Mouse (Mus musculus) heart, postnatal 36 days (tissue): ENCODE results near the gene Map2k2. TPM values are rescaled to one million over a fixed set of nuclear protein-coding genes. Genes with fewer than 3 reads are reported as not detected.

Experiments
- DNase-seq, 2 experiments: peaks; one replicate each; pipeline ENCODE4 v3.0.0; 2021 to 2022
- intact Hi-C: fragments of 180-260 bp; cut with DNase I; formaldehyde crosslinking; loops from one replicate; pipeline ENCODE4 v1.15.1; 2025
- total RNA-seq, 2 experiments: library from RNA; stranded (reverse); gene quantifications; 2 replicates each; pipeline ENCODE4 v1.2.3; 2021

Gene Map2k2
- total RNA-seq, 2 experiments from 2014 or later: 113 to 125 TPM

- no peak for DNase-seq
- intact Hi-C loops: no loop called here
These were observed 10.6 kb upstream of the Map2k2 start for GRCm38 (mm10) chr10:81094931-81095678.

GRCm38 (mm10) chr10:81106113-81106721 lies 502 bp downstream of the Map2k2 start:
- intact Hi-C loops: no loop called here

GRCm38 (mm10) chr10:81112946-81113345 lies 7.2 kb downstream of the Map2k2 start:
- no peak for DNase-seq
- intact Hi-C loops: no loop called here

More at GRCm38 (mm10) chr10:81106113-81106721, 502 bp downstream of the Map2k2 start:
- DNase-seq: peak; percentile 80 to 88

- DNase-seq: no peak
- intact Hi-C loops: no loop called here
These were observed 13.9 kb downstream of the Map2k2 start for GRCm38 (mm10) chr10:81119625-81120024.

- intact Hi-C loops: no loop called here
- no peak for DNase-seq
These were observed 14.9 kb downstream of the Map2k2 start for GRCm38 (mm10) chr10:81120650-81121049.

GRCm38 (mm10) chr10:81122889-81123288 lies 17.2 kb downstream of the Map2k2 start:
- intact Hi-C loops: no loop called here
- no peak for DNase-seq

- DNase-seq: no peak
- intact Hi-C loops: no loop called here
These were observed 17.8 kb downstream of the Map2k2 start for GRCm38 (mm10) chr10:81123500-81123899.

- DNase-seq: peak; percentile 74 to 76
- intact Hi-C loops: no loop called here
These were observed 28.5 kb downstream of the Map2k2 start for GRCm38 (mm10) chr10:81134181-81134587.

- intact Hi-C loops: loop anchor here (5.0 kb wide), 1 partner anchor 42 kb away; the partner anchor contains the start of gene Eef2
- DNase-seq: peak in 1 of 2 experiments; percentile 61
These were observed 29.4 kb downstream of the Map2k2 start, which contains the start of gene Zbtb7a for GRCm38 (mm10) chr10:81134966-81135681. TSS of gene Zbtb7a (plus strand) at chr10:81135220.

GRCm38 (mm10) chr10:81135831-81136705 lies 30.4 kb downstream of the Map2k2 start:
- peak; percentile 81 to 84 for DNase-seq
- intact Hi-C loops: loop anchor here (5.0 kb wide), 1 partner anchor 41 kb away; the partner anchor contains the start of gene Eef2

- peak; percentile 72 to 86 for DNase-seq
- intact Hi-C loops: loop anchor here (5.0 kb wide), 1 partner anchor 41 kb away; the partner anchor contains the start of gene Eef2
These were observed 31.1 kb downstream of the Map2k2 start for GRCm38 (mm10) chr10:81136706-81137231.

- DNase-seq: peak; percentile 100
- intact Hi-C loops: loop anchor here (5.0 kb wide), 1 partner anchor 40 kb away; the partner anchor contains the start of gene Eef2
These were observed 31.8 kb downstream of the Map2k2 start for GRCm38 (mm10) chr10:81137252-81138130.

- DNase-seq: peak; percentile 40 to 46
- intact Hi-C loops: loop anchor here (5.0 kb wide), 1 partner anchor 39 kb away; the partner anchor contains the start of gene Eef2
These were observed 32.5 kb downstream of the Map2k2 start for GRCm38 (mm10) chr10:81138131-81138782.

- intact Hi-C loops: loop anchor here (5.0 kb wide), 1 partner anchor 38 kb away; the partner anchor contains the start of gene Eef2
- DNase-seq: no peak
These were observed 33.3 kb downstream of the Map2k2 start for GRCm38 (mm10) chr10:81138821-81139528.

- intact Hi-C loops: loop anchor here (5.0 kb wide), 1 partner anchor 38 kb away; the partner anchor contains the start of gene Eef2
These were observed 33.8 kb downstream of the Map2k2 start for GRCm38 (mm10) chr10:81139529-81139846.

GRCm38 (mm10) chr10:81140005-81140404 lies 34.3 kb downstream of the Map2k2 start:
- intact Hi-C loops: no loop called here
- no peak for DNase-seq

More at GRCm38 (mm10) chr10:81139529-81139846, 33.8 kb downstream of the Map2k2 start:
- no peak for DNase-seq

- DNase-seq: peak; percentile 39 to 58
- intact Hi-C loops: no loop called here
These were observed 35.2 kb downstream of the Map2k2 start for GRCm38 (mm10) chr10:81140717-81141454.
